Mouse (Mus musculus): ENCODE data around the gene Olfr294. TPM values are rescaled to one million over a fixed set of nuclear protein-coding genes. Genes with fewer than 3 reads are reported as not detected.

Gene Olfr294
- total RNA-seq (2021) = not detected

GRCm38 (mm10) chr7:86616543-86616942, at the start of gene Olfr294:
TSS of gene Olfr294 (minus strand) at chr7:86616643.
- no peak for DNase-seq

- no peak for DNase-seq
Measured at GRCm38 (mm10) chr7:86648761-86649160, 32.3 kb upstream of the Olfr294 start, which contains the start of gene Olfr293. TSS of gene Olfr293 (plus strand) at chr7:86649061.

- no peak for DNase-seq
Measured at GRCm38 (mm10) chr7:86583562-86583961, 32.9 kb downstream of the Olfr294 start, which contains the start of gene Olfr295. TSS of gene Olfr295 (plus strand) at chr7:86583862.

Other genes with a start within 250 kb of the Olfr294 start
- not detected for gene Olfr305, start 249.7 kb downstream of the Olfr294 start, total RNA-seq (2021)
- gene Olfr304, start 230.0 kb downstream of the Olfr294 start, total RNA-seq (2021) = not detected
- not detected for gene Olfr303, start 218.9 kb downstream of the Olfr294 start, total RNA-seq (2021)
- not detected for gene Olfr301, start 212.8 kb downstream of the Olfr294 start, total RNA-seq (2021)
- not detected for gene Olfr299, start 156.7 kb downstream of the Olfr294 start, total RNA-seq (2021)
- gene Olfr298, start 124.2 kb downstream of the Olfr294 start, total RNA-seq (2021) = not detected
- not detected for gene Olfr297, start 96.7 kb downstream of the Olfr294 start, total RNA-seq (2021)
- not detected for gene Olfr295, start 32.8 kb downstream of the Olfr294 start, total RNA-seq (2021)
- not detected for gene Olfr293, start 32.4 kb upstream of the Olfr294 start, total RNA-seq (2021)
- gene Olfr292, start 71.7 kb upstream of the Olfr294 start, total RNA-seq (2021) = not detected
- gene Folh1, start 159.3 kb upstream of the Olfr294 start, total RNA-seq (2021) = 1 to 10 TPM; 6.6 to 8.1 TPM
- not detected for gene Vmn2r77, start 178.4 kb upstream of the Olfr294 start, total RNA-seq (2021)